ENCODE assay signal across 10 mouse cellular contexts in genomic region chr14:75454716-75455115, GRCm38 (mm10). TPM values are rescaled to one million over a fixed set of nuclear protein-coding genes. Genes with fewer than 3 reads are reported as not detected.
DNase-seq lines count a peak whose midpoint lies in the region; ATAC-seq and TF ChIP-seq lines count a peak whose summit lies in the region.
"Had no signal": no experiment of that assay in that cellular context is flagged by ENCODE, and none has a peak within 500 bp of the region (broad histone marks: within the 10 kb centered on the region; RNA-seq: fewer than 3 reads in every experiment).

No protein-coding gene starts in this region.

- 12% methylated on average over 4 of the region's 4 CpGs for WGBS in kidney, embryonic 16.5 days
- whole genome bisulfite sequencing in kidney, embryonic 14.5 days, result 13% methylated on average over 4 of the region's 4 CpGs
- WGBS in hindbrain, embryonic 12.5 days, result 9% methylated on average over 4 of the region's 4 CpGs

- TF ChIP-seq POLR2A in brain, embryonic 14.5 days (IDR thresholded peaks at IDR 0.05; ENCODE audit: borderline replicate concordance, extremely low read depth, insufficient read depth, insufficient read length, poor library complexity, severe bottlenecking), result no peak

- H3K4me2 ChIP-seq in kidney, embryonic 16.5 days (replicated peaks; ENCODE audit: low read depth, low read length), result no peak overlapping the region
- H3K4me2 ChIP-seq in kidney, embryonic 14.5 days (replicated peaks; ENCODE audit: low read depth, low read length), result no peak overlapping the region
- peak overlapping the region; percentile 9; the same call in 1 of the 2 replicates for H3K4me2 ChIP-seq in hindbrain, embryonic 12.5 days (replicated peaks)
- H3K4me2 ChIP-seq: heart, embryonic 13.5 days had no signal

- H3K9me3 ChIP-seq in kidney, embryonic 16.5 days (ENCODE audit: low read length), result no peaks in the 10 kb centered on the region
- H3K9me3 ChIP-seq in kidney, embryonic 14.5 days (ENCODE audit: control insufficient read depth, low read length), result no peaks in the 10 kb centered on the region
- H3K9me3 ChIP-seq in hindbrain, embryonic 12.5 days (replicated peaks), result no peaks in the 10 kb centered on the region
- H3K9me3 ChIP-seq: heart, embryonic 13.5 days; megakaryocyte, embryonic 14.5 days had no signal

- no peak overlapping the region for H3K9ac ChIP-seq in kidney, embryonic 16.5 days (replicated peaks; ENCODE audit: low read length)
- H3K9ac ChIP-seq in kidney, embryonic 14.5 days (ENCODE audit: low read depth, low read length), result no peak overlapping the region
- no peak overlapping the region for H3K9ac ChIP-seq in hindbrain, embryonic 12.5 days
- H3K9ac ChIP-seq: heart, embryonic 13.5 days had no signal

- H3K36me3 ChIP-seq in kidney, embryonic 16.5 days (ENCODE audit: insufficient read depth, low read length), result no peaks in the 10 kb centered on the region
- H3K36me3 ChIP-seq in kidney, embryonic 14.5 days (ENCODE audit: control insufficient read depth, insufficient read depth, low read length), result no peaks in the 10 kb centered on the region
- H3K36me3 ChIP-seq in hindbrain, embryonic 12.5 days, result no peaks in the 10 kb centered on the region
- H3K36me3 ChIP-seq: heart, embryonic 13.5 days had no signal

- 0 out of 2 replicates have a peak, but pooled peaks cover 7% of the 10 kb centered on the region for H3K27me3 ChIP-seq in kidney, embryonic 16.5 days (ENCODE audit: insufficient read depth, low read length)
- H3K27me3 ChIP-seq in kidney, embryonic 14.5 days (ENCODE audit: control insufficient read depth, insufficient read depth, low read length), result no peaks in the 10 kb centered on the region; the same call in 1 of the 2 replicates
- no peaks in the 10 kb centered on the region for H3K27me3 ChIP-seq in hindbrain, embryonic 12.5 days

- H3K4me1 ChIP-seq in kidney, embryonic 16.5 days (ENCODE audit: insufficient read depth, low read length), result peaks cover 16% of the 10 kb centered on the region
- peaks cover 3% of the 10 kb centered on the region; the same call in 1 of the 2 replicates for H3K4me1 ChIP-seq in kidney, embryonic 14.5 days (ENCODE audit: control insufficient read depth, insufficient read depth, low read length)
- peaks cover 29% of the 10 kb centered on the region for H3K4me1 ChIP-seq in hindbrain, embryonic 12.5 days

- peak; percentile 94 for DNase-seq in brain, embryonic 14.5 days (ENCODE audit: low read depth)
- DNase-seq in neural tube, embryonic 10.5 days (ENCODE audit: extremely low spot score, low spot score), result peak; percentile 43
- no peak for DNase-seq in right cerebral cortex, adult 2 months (ENCODE audit: low spot score in 2 of 2)
- no peak for DNase-seq in frontal cortex, postnatal 25 days (ENCODE audit: low spot score in 2 of 2)
- DNase-seq in left cerebral cortex, adult 18-20 months (ENCODE audit: low spot score in 2 of 2), result no peak

- H3K4me3 ChIP-seq in kidney, embryonic 16.5 days (ENCODE audit: low read length), result no peak overlapping the region
- H3K4me3 ChIP-seq in kidney, embryonic 14.5 days (ENCODE audit: low read length), result no peak overlapping the region
- no peak overlapping the region for H3K4me3 ChIP-seq in hindbrain, embryonic 12.5 days
- H3K4me3 ChIP-seq: heart, embryonic 13.5 days; megakaryocyte, embryonic 14.5 days had no signal

- no peak overlapping the region for H3K27ac ChIP-seq in kidney, embryonic 16.5 days (ENCODE audit: low read length)
- H3K27ac ChIP-seq in kidney, embryonic 14.5 days (ENCODE audit: low read depth, low read length), result no peak overlapping the region
- H3K27ac ChIP-seq in hindbrain, embryonic 12.5 days, result peak overlapping the region; percentile 42; the same call in 1 of the 2 replicates
- H3K27ac ChIP-seq: heart, embryonic 13.5 days had no signal

- TF ChIP-seq CTCF in brain, embryonic 14.5 days (IDR thresholded peaks at IDR 0.05; ENCODE audit: borderline replicate concordance, extremely low read depth, insufficient read depth, insufficient read length), result no peak

- peak; percentile 52; the same call in 1 of the 2 replicates for ATAC-seq in kidney, embryonic 16.5 days (ENCODE audit: low FRiP score, low TSS enrichment)
- ATAC-seq in kidney, embryonic 14.5 days (ENCODE audit: low FRiP score, low TSS enrichment), result no peak
- 0 out of 2 replicates have a peak, but pooled peaks have one; percentile 19 for ATAC-seq in hindbrain, embryonic 12.5 days (ENCODE audit: low FRiP score)

RNA-seq across cellular contexts. Expression of gene Siah3, which starts 1.1 kb away (rescaled TPM):
- polyA plus RNA-seq in kidney, embryonic 16.5 days (2015; fragmentation: Nextera tagmentation; extraction: Ambion mirVana), result 0.07 and 0.21 TPM in 2 replicates
- polyA plus RNA-seq in kidney, embryonic 14.5 days (2014; fragmentation: Nextera tagmentation; extraction: Ambion mirVana), result 0.09 and 0.28 TPM in 2 replicates
- polyA plus RNA-seq in brain, embryonic 14.5 days (2012; rRNA removed), result 7.0 and 8.6 TPM in 2 replicates
- polyA plus RNA-seq in hindbrain, embryonic 12.5 days (2016; fragmentation: Nextera tagmentation; extraction: Ambion mirVana), result 1.9 and 2.1 TPM in 2 replicates
- 1 to 10 TPM; 6.2 to 6.5 TPM for total RNA-seq in left cerebral cortex, adult 18-20 months (2021)
- polyA plus RNA-seq: heart, embryonic 13.5 days had no signal

Comparison
In these comparisons a context has a peak if more than half of its experiments do, and no peak if none do; other contexts are left out.
1. DNase-seq: peak in brain, embryonic 14.5 days (single experiment) and neural tube, embryonic 10.5 days (single experiment); none in right cerebral cortex, adult 2 months (0 of 2), frontal cortex, postnatal 25 days (0 of 2) and left cerebral cortex, adult 18-20 months (0 of 2).